Mouse (Mus musculus) gonadal fat pad, adult 2 months (tissue): Measurements from ENCODE around the gene Abca8a. TPM values are rescaled to one million over a fixed set of nuclear protein-coding genes. Genes with fewer than 3 reads are reported as not detected.
"Not testable (repeated sequence)": the region's sequence is repeated elsewhere in the genome, so short reads cannot be mapped to it uniquely, and the experiment has no call there.

Source experiments
- DNase-seq: peaks from one replicate; pipeline ENCODE4 v3.0.0-alpha.2; 2012; ENCODE audit warnings: low read depth
- polyA plus RNA-seq: library from polyadenylated mRNA; depleted of rRNA; stranded (reverse); fragments of >200 nt; gene quantifications from 2 replicates; pipeline ENCODE4 v1.2.3, GENCODE M21; 2012; rRNA removed

Abca8a gene
- polyA plus RNA-seq, 1 experiment = 15.3 TPM

DNA sequence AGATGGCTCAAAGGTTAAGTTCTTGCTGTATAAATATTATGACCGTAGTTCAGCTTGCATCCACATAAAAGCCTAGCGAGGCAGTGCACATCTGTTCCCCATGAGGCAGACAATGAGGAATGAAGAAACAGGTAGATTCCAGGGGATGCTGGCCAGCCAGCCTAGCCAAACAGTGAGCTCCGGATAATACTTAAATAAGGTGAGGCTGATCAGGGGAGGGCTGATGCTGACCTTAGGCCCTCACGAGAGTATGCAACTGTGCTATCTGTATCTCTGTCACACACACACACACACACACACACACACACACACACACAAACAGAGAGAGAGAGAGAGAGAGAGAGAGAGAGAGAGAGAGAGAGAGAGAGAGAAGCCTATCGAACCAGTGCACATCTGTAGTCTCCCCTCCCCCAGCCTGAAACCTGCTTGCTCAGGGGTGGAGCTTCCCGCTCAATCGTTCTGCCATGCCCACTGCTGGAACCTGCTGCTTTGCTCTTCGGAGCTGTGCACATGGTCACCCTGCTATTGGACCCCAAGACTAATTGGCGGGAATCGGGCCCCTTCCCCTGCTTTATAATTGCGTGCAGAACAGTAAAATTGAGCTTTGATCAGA lies 108.2 kb downstream of the Abca8a start:
- DNase-seq = not testable (repeated sequence)

DNA sequence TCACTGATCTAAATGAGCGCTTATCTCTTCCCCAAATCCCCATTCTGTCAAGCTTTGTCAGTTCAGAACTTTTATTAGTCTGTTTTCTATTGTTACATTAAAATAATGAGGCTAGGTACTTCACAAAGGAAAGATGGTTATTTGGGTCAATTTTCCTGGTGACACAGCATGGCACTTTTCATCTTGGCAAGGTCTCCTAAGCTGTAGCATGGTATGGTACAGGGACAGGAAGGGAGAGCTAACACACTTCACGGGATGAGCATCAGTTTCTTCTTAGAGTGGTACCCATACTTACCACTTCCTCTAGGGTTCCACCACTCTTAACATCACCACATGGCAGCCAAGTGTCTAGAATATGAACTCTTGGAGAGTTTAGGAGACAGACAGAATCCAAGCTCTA lies 113.9 kb downstream of the Abca8a start:
- no peak for DNase-seq

Other genes starting within 250 kb of the Abca8a start
- gene Abca8b, start 100.1 kb downstream of the Abca8a start, polyA plus RNA-seq = 2.4 and 2.5 TPM in 2 replicates
- gene Abca9, start 72.2 kb upstream of the Abca8a start, polyA plus RNA-seq = 3.3 TPM in 2 replicates
- 1.6 and 2.3 TPM in 2 replicates for gene Abca6, start 155.8 kb upstream of the Abca8a start, polyA plus RNA-seq
- 3.8 and 5.5 TPM in 2 replicates for gene Abca5, start 241.7 kb upstream of the Abca8a start, polyA plus RNA-seq